Comparison of ENCODE assay signal across 13 mouse cellular contexts in genomic region chr7:75295228-75295865, GRCm38 (mm10). TPM values are rescaled to one million over a fixed set of nuclear protein-coding genes. Genes with fewer than 3 reads are reported as not detected.
DNase-seq lines count a peak whose midpoint lies in the region; ATAC-seq lines count a peak whose summit lies in the region.
"Had no signal": no experiment of that assay in that cellular context is flagged by ENCODE, and none has a peak within 500 bp of the region (broad histone marks: within the 10 kb centered on the region; RNA-seq: fewer than 3 reads in every experiment).

No protein-coding gene starts in this region.

- no peak overlapping the region for H3K9ac ChIP-seq in hindbrain, embryonic 11.5 days (ENCODE audit: low read depth, low read length)
- no peak overlapping the region for H3K9ac ChIP-seq in forebrain, embryonic 14.5 days (ENCODE audit: low read length)
- no peak overlapping the region for H3K9ac ChIP-seq in midbrain, embryonic 13.5 days (replicated peaks)
- H3K9ac ChIP-seq: embryonic facial prominence, embryonic 12.5 days; heart, embryonic 12.5 days had no signal

- no peak for ATAC-seq in hindbrain, embryonic 11.5 days (ENCODE audit: low FRiP score)
- peak; percentile 88 for ATAC-seq in forebrain, embryonic 14.5 days
- peak; percentile 58 for ATAC-seq in midbrain, embryonic 13.5 days
- ATAC-seq: CD4-positive, CD25-positive, alpha-beta regulatory T cell, adult 4 months; inflammation-experienced regulatory T-cells, adult 6 months had no signal

- H3K36me3 ChIP-seq in hindbrain, embryonic 10.5 days = no peaks in the 10 kb centered on the region
- H3K36me3 ChIP-seq in hindbrain, embryonic 11.5 days (ENCODE audit: control insufficient read depth, insufficient read depth, low read length) = no peaks in the 10 kb centered on the region
- H3K36me3 ChIP-seq in forebrain, embryonic 14.5 days (ENCODE audit: control insufficient read depth, insufficient read depth, low read length) = no peaks in the 10 kb centered on the region
- no peaks in the 10 kb centered on the region for H3K36me3 ChIP-seq in midbrain, embryonic 13.5 days
- no peaks in the 10 kb centered on the region for H3K36me3 ChIP-seq in limb, embryonic 10.5 days
- H3K36me3 ChIP-seq: embryonic facial prominence, embryonic 12.5 days; heart, embryonic 12.5 days had no signal

- no peaks in the 10 kb centered on the region for H3K9me3 ChIP-seq in hindbrain, embryonic 10.5 days
- no peaks in the 10 kb centered on the region for H3K9me3 ChIP-seq in hindbrain, embryonic 11.5 days (ENCODE audit: control insufficient read depth, low read length)
- no peaks in the 10 kb centered on the region for H3K9me3 ChIP-seq in forebrain, embryonic 14.5 days (replicated peaks; ENCODE audit: control insufficient read depth, low read length)
- H3K9me3 ChIP-seq in midbrain, embryonic 13.5 days = no peaks in the 10 kb centered on the region
- H3K9me3 ChIP-seq in limb, embryonic 10.5 days (replicated peaks) = no peaks in the 10 kb centered on the region
- H3K9me3 ChIP-seq: embryonic facial prominence, embryonic 12.5 days; heart, embryonic 12.5 days had no signal

- no peak overlapping the region for H3K4me2 ChIP-seq in hindbrain, embryonic 11.5 days (replicated peaks; ENCODE audit: low read depth, low read length)
- no peak overlapping the region for H3K4me2 ChIP-seq in forebrain, embryonic 14.5 days (ENCODE audit: low read length)
- H3K4me2 ChIP-seq in midbrain, embryonic 13.5 days (replicated peaks) = no peak overlapping the region
- H3K4me2 ChIP-seq: embryonic facial prominence, embryonic 12.5 days; heart, embryonic 12.5 days had no signal

- peaks cover 25% of the 10 kb centered on the region for H3K4me1 ChIP-seq in hindbrain, embryonic 10.5 days (replicated peaks)
- H3K4me1 ChIP-seq in hindbrain, embryonic 11.5 days (replicated peaks; ENCODE audit: control insufficient read depth, insufficient read depth, low read length) = no peaks in the 10 kb centered on the region
- H3K4me1 ChIP-seq in forebrain, embryonic 14.5 days (ENCODE audit: control insufficient read depth, insufficient read depth, low read length) = peaks cover 7% of the 10 kb centered on the region
- H3K4me1 ChIP-seq in midbrain, embryonic 13.5 days (replicated peaks) = peaks cover 45% of the 10 kb centered on the region
- peaks cover 13% of the 10 kb centered on the region for H3K4me1 ChIP-seq in limb, embryonic 10.5 days
- H3K4me1 ChIP-seq: embryonic facial prominence, embryonic 12.5 days; heart, embryonic 12.5 days had no signal

- peak overlapping the region; percentile 35 for H3K27ac ChIP-seq in hindbrain, embryonic 10.5 days
- no peak overlapping the region for H3K27ac ChIP-seq in hindbrain, embryonic 11.5 days (ENCODE audit: low read depth, low read length)
- no peak overlapping the region for H3K27ac ChIP-seq in forebrain, embryonic 14.5 days (ENCODE audit: low read depth, low read length)
- peak overlapping the region; percentile 27; the same call in 1 of the 2 replicates for H3K27ac ChIP-seq in midbrain, embryonic 13.5 days
- H3K27ac ChIP-seq in limb, embryonic 10.5 days = no peak overlapping the region
- H3K27ac ChIP-seq: embryonic facial prominence, embryonic 12.5 days had no signal

- no peak for DNase-seq in hindbrain, embryonic 10.5 days (ENCODE audit: low spot score)
- DNase-seq in hindbrain, embryonic 11.5 days (ENCODE audit: low spot score) = no peak
- DNase-seq in Muller cell, postnatal 12 days (ENCODE audit: inconsistent ontology term) = peak; percentile 91
- peak; percentile 77 for DNase-seq in forebrain, embryonic 14.5 days (ENCODE audit: low spot score)
- no peak for DNase-seq in adrenal gland, postnatal 10 days
- DNase-seq in limb, embryonic 10.5 days (ENCODE audit: low spot score) = no peak
- no peak for DNase-seq in testis, postnatal 10 days (ENCODE audit: low spot score)

- no peak overlapping the region for H3K4me3 ChIP-seq in hindbrain, embryonic 10.5 days
- no peak overlapping the region for H3K4me3 ChIP-seq in hindbrain, embryonic 11.5 days (ENCODE audit: low read depth, low read length)
- H3K4me3 ChIP-seq in forebrain, embryonic 14.5 days (ENCODE audit: low read depth, low read length) = no peak overlapping the region
- no peak overlapping the region for H3K4me3 ChIP-seq in midbrain, embryonic 13.5 days (replicated peaks)
- H3K4me3 ChIP-seq in limb, embryonic 10.5 days = no peak overlapping the region
- H3K4me3 ChIP-seq: embryonic facial prominence, embryonic 12.5 days; heart, embryonic 12.5 days had no signal

- WGBS in hindbrain, embryonic 10.5 days = 30% methylated on average over 5 of the region's 5 CpGs
- 29% methylated on average over 5 of the region's 5 CpGs for WGBS in hindbrain, embryonic 11.5 days
- 6% methylated on average over 5 of the region's 5 CpGs for WGBS in forebrain, embryonic 14.5 days
- 11% methylated on average over 5 of the region's 5 CpGs for whole genome bisulfite sequencing in midbrain, embryonic 13.5 days
- 84% methylated on average over 5 of the region's 5 CpGs for WGBS in limb, embryonic 10.5 days

- peaks cover 14% of the 10 kb centered on the region; the same call in 1 of the 2 replicates for H3K27me3 ChIP-seq in hindbrain, embryonic 10.5 days (ENCODE audit: insufficient read depth, poor library complexity, severe bottlenecking)
- no peaks in the 10 kb centered on the region for H3K27me3 ChIP-seq in hindbrain, embryonic 11.5 days (ENCODE audit: control insufficient read depth, insufficient read depth, low read length)
- H3K27me3 ChIP-seq in forebrain, embryonic 14.5 days (replicated peaks; ENCODE audit: control insufficient read depth, insufficient read depth, low read length) = no peaks in the 10 kb centered on the region
- peaks cover 31% of the 10 kb centered on the region for H3K27me3 ChIP-seq in midbrain, embryonic 13.5 days
- H3K27me3 ChIP-seq in limb, embryonic 10.5 days (ENCODE audit: low read depth, poor library complexity, severe bottlenecking) = no peaks in the 10 kb centered on the region
- H3K27me3 ChIP-seq: embryonic facial prominence, embryonic 12.5 days had no signal

RNA-seq across cellular contexts. Expression of gene Sv2b, which starts 13.7 kb away (rescaled TPM):
- 0.92 and 1.4 TPM in 2 replicates for polyA plus RNA-seq in hindbrain, embryonic 10.5 days (2016; fragmentation: Nextera tagmentation; extraction: Ambion mirVana)
- polyA plus RNA-seq in hindbrain, embryonic 11.5 days (2014; fragmentation: Nextera tagmentation; extraction: Ambion mirVana) = 0.85 and 1.5 TPM in 2 replicates
- polyA plus RNA-seq in forebrain, embryonic 14.5 days (2014; fragmentation: Nextera tagmentation; extraction: Ambion mirVana) = 8.4 and 10.4 TPM in 2 replicates
- polyA plus RNA-seq in midbrain, embryonic 13.5 days (2015; fragmentation: Nextera tagmentation; extraction: Ambion mirVana) = 3.5 and 4.2 TPM in 2 replicates
- under 1 TPM; 0.30 to 0.42 TPM for total RNA-seq in adrenal gland, postnatal 10 days (2021)
- polyA plus RNA-seq in limb, embryonic 10.5 days (2016; fragmentation: Nextera tagmentation; extraction: Ambion mirVana) = 0.20 and 1.3 TPM in 2 replicates
- total RNA-seq: megakaryocyte-erythroid progenitor cell, adult 5-6 weeks had no signal
- polyA plus RNA-seq: CD4-positive, CD25-positive, alpha-beta regulatory T cell, adult 4 months; inflammation-experienced regulatory T-cells, adult 6 months had no signal

Comparison
In these comparisons a context has a peak if more than half of its experiments do, and no peak if none do; other contexts are left out.
1. H3K27ac ChIP-seq: peak in hindbrain, embryonic 10.5 days (single experiment) and midbrain, embryonic 13.5 days (single experiment); none in hindbrain, embryonic 11.5 days (single experiment), forebrain, embryonic 14.5 days (single experiment) and limb, embryonic 10.5 days (single experiment).
2. DNase-seq: peak in Muller cell, postnatal 12 days (single experiment) and forebrain, embryonic 14.5 days (single experiment); none in hindbrain, embryonic 10.5 days (single experiment), hindbrain, embryonic 11.5 days (single experiment), adrenal gland, postnatal 10 days (single experiment), limb, embryonic 10.5 days (single experiment) and testis, postnatal 10 days (single experiment).